Mouse (Mus musculus): ENCODE results near the gene Ctrc. TPM values are rescaled to one million over a fixed set of nuclear protein-coding genes. Genes with fewer than 3 reads are reported as not detected.
"Not testable (repeated sequence)": the region's sequence is repeated elsewhere in the genome, so short reads cannot be mapped to it uniquely, and the experiment has no call there.

The Ctrc gene
- total RNA-seq, 2 experiments from 2014 or later = not detected

- no peak for DNase-seq (ENCODE audit: low spot score in 2 of 2)
Measured at GRCm38 (mm10) chr4:141789564-141790218, 56.5 kb downstream of the Ctrc start.

- no peak for DNase-seq (ENCODE audit: low spot score in 2 of 2)
Measured at GRCm38 (mm10) chr4:141787462-141787861, 58.7 kb downstream of the Ctrc start.

- DNase-seq (ENCODE audit: low spot score in 2 of 2) = no peak
Measured at GRCm38 (mm10) chr4:141787046-141787445, 59.1 kb downstream of the Ctrc start.

- no peak for DNase-seq (ENCODE audit: low spot score in 2 of 2)
Measured at GRCm38 (mm10) chr4:141786141-141786540, 60.0 kb downstream of the Ctrc start.

- DNase-seq (ENCODE audit: low spot score in 2 of 2) = peak in 1 of 2 experiments; percentile 30
Measured at GRCm38 (mm10) chr4:141784835-141785234, 61.3 kb downstream of the Ctrc start.

GRCm38 (mm10) chr4:141781201-141781985, 64.8 kb downstream of the Ctrc start:
- no peak for DNase-seq (ENCODE audit: low spot score in 2 of 2)

GRCm38 (mm10) chr4:141779828-141780227, 66.3 kb downstream of the Ctrc start:
- DNase-seq (ENCODE audit: low spot score in 2 of 2) = peak; percentile 85 to 89

- DNase-seq (ENCODE audit: low spot score in 2 of 2) = not testable (repeated sequence)
Measured at GRCm38 (mm10) chr4:141773019-141773418, 73.1 kb downstream of the Ctrc start.

GRCm38 (mm10) chr4:141771823-141772222, 74.3 kb downstream of the Ctrc start:
- no peak for DNase-seq (ENCODE audit: low spot score in 2 of 2)

GRCm38 (mm10) chr4:141769501-141770160, 76.5 kb downstream of the Ctrc start:
- no peak for DNase-seq (ENCODE audit: low spot score in 2 of 2)

GRCm38 (mm10) chr4:141767353-141768036, 78.7 kb downstream of the Ctrc start:
- peak in 1 of 2 experiments; percentile 26 for DNase-seq (ENCODE audit: low spot score in 2 of 2)

GRCm38 (mm10) chr4:141766668-141767352, 79.3 kb downstream of the Ctrc start:
- peak in 1 of 2 experiments; percentile 21 for DNase-seq (ENCODE audit: low spot score in 2 of 2)

GRCm38 (mm10) chr4:141766316-141766667, 79.9 kb downstream of the Ctrc start:
- peak in 1 of 2 experiments; percentile 12 for DNase-seq (ENCODE audit: low spot score in 2 of 2)

GRCm38 (mm10) chr4:141765008-141765407, 81.2 kb downstream of the Ctrc start:
- DNase-seq (ENCODE audit: low spot score in 2 of 2) = no peak

Other genes starting within 250 kb of the Ctrc start
- gene Fblim1, start 240.3 kb downstream of the Ctrc start, total RNA-seq (2021) = 1 to 10 TPM; 1.4 to 1.6 TPM
- gene Tmem82, start 227.7 kb downstream of the Ctrc start, total RNA-seq (2021) = under 1 TPM; 0.53 to 0.63 TPM
- 1 to 10 TPM; 3.9 to 4.1 TPM for gene Slc25a34, start 222.5 kb downstream of the Ctrc start, total RNA-seq (2021)
- 10 to 100 TPM; 94.6 to 96.9 TPM for gene Plekhm2, start 181.5 kb downstream of the Ctrc start, total RNA-seq (2021)
- gene Rsc1a1, start 160.8 kb downstream of the Ctrc start, total RNA-seq (2021) = not detected
- gene Ddi2, start 122.9 kb downstream of the Ctrc start, total RNA-seq (2021) = 10 to 100 TPM; 45.8 to 50.9 TPM
- gene Agmat, start 99.7 kb downstream of the Ctrc start, total RNA-seq (2021) = 1 to 10 TPM; 2.8 to 3.3 TPM
- gene Dnajc16, start 55.4 kb downstream of the Ctrc start, total RNA-seq (2021) = 10 to 100 TPM; 41.7 to 44.9 TPM
- gene Casp9, start 52.7 kb downstream of the Ctrc start, total RNA-seq (2021) = 10 to 100 TPM; 26.4 to 28.5 TPM
- not detected for gene Cela2a, start 20.2 kb downstream of the Ctrc start, total RNA-seq (2021)
- 100 to 1,000 TPM; 298 to 317 TPM for gene Efhd2, start 28.6 kb upstream of the Ctrc start, total RNA-seq (2021)
- 1 to 10 TPM; 7.4 to 9.1 TPM for gene Fhad1, start 168.7 kb upstream of the Ctrc start, total RNA-seq (2021)
- gene Tmem51, start 237.9 kb upstream of the Ctrc start, total RNA-seq (2021) = 1 to 10 TPM; 5.3 to 5.7 TPM

Measured in left cerebral cortex, adult 18-20 months (tissue).